Mouse (Mus musculus) CD4-positive helper T cell, adult 2 months (primary cell): ENCODE measurements around the gene Ahcy.
"Not testable (repeated sequence)": the region's sequence is repeated elsewhere in the genome, so short reads cannot be mapped to it uniquely, and the experiment has no call there.

Experiments
- DNase-seq: peaks from one replicate; pipeline ENCODE4 v3.0.0-alpha.2; 2012; ENCODE audit warnings: low read depth, missing footprints, low spot score

Gene Ahcy

GRCm38 (mm10) chr2:155073978-155074765 is at the start of gene Ahcy:
Gene Ahcy (minus strand): TSS chr2:155074497.
- peak; percentile 93 for DNase-seq

DNA sequence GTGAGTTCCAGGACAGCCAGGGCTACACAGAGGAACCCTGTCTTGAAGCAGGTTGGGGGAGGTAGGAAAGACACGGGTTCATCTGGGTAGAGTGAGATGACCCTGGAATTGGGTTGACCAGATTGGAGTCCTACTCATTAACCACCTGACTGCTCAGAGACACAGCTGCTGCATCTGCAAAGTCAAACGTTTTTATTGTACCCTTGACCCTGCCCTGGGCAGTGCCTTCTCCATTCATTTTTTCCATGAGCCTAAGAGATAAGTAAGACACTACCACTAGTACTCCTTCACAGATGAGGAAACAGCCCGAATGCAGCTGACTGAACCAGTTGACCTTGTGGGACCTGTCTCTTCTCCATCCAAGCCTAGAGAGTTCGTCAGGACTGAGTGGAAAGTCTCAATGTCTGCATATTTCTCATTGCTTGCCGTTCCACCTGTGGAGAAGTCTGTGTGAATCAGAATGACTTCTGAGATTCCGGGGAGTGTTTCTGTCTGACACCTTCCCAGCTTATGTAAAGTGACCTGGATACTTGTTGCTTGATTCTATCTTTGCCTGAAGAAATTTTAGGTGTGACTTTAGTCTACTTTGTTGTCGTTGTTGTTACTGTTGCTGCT is 41.0 kb upstream of the Ahcy start:
- DNase-seq: no peak

- DNase-seq: not testable (repeated sequence)
Measured at GRCm38 (mm10) chr2:155107276-155107675, 33.0 kb upstream of the Ahcy start.

GRCm38 (mm10) chr2:155103607-155104006 is 29.3 kb upstream of the Ahcy start:
- DNase-seq: no peak

DNA sequence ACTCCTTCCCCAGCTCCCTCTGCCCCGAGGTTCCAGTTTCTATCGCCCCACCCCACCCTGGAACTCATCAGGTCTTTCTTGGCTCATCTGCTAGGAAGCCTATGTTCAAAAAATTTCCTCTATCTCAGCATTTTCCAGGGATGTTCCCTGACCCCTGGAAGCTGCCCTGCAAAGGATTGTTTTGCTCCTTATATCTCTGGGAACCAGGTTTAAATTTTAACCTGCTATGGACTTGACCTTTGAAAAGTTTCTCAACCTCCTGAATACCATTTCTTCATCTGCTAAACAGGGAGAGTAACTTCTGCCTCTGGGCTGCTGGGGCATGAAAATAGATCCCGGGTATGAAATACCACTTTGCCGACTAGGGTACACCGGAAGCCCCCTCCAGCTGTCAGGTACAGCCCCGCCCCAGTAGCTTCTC is 27.5 kb upstream of the Ahcy start:
- no peak for DNase-seq

DNA sequence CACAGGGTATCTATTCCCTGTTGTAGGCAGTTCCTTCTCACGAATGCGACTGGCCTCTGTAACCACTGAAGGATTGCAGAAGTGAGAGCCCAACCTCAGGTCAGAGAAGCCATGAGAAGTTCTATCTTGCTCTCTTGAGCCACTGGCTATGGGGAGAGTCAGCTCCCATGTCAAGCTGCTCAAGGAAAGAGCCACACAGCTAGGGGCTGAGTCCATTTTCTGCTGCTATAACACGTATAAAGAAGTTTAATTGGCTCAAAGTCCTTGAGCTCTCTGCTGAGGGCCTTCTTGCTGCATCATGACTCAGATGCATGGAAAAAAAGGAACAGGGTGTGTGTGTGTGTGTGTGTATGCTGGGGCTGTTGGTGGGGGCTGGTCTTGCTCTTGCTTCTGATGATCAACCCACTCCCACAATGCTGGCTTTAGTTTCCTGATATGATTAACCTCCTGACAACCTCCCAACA is 26.5 kb upstream of the Ahcy start:
- DNase-seq: no peak

DNA sequence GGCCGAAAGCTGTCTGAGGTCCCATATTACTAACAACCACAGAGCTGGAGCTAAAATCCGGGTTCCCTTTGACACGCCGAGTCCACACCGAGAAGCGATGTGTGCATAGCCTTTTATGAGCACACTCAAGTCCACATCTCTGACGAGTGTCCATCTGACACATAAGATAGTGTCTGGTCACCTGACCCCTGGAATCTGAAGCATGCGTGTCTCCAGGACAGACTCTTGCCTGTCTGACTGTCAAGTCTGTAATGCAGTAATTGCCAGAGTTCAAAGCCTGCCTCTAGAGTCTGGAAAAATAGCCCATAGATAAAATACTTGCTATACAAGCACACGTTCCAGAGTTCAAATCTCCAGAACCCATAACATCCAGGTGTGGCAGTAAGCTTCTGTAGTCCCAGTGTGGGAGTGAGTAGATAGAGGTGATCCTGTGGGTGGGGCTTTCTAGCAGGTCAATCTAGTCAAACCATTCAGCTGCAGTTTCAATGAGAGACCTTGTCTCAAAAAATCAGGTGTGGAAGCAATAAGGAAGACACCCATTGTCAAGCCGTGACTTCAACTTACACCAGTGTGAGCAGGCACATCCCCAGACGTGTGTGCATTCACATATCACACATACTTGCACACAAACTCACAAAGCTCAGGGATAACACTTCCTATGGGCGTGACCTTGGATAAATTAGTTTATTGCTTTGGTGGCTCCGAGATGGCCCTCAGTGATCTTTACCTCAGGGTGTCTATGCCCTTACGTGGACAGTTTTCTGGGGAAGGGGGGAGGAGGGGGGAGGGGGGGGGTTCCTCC is 25.9 kb upstream of the Ahcy start:
- no peak for DNase-seq

DNA sequence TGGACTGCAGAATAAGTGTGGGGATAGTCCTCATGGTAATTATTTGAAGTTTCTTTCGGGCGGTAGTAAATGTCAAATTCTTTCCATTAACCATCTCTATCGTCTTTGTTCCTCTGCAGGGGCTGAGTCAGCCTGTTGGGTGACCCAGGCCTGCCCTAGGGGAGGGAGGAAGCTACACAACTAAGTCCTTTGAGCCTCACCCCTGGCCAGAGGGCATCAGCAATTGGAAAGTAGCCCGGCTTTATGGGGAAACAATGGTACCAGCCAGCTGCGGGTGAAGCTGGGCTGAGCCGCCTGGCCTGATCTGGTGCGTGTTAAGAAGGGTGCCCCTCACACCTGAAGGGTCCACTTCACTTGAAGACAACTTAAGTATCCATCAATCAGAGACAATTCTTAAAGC is 25.1 kb upstream of the Ahcy start:
- DNase-seq: no peak

GRCm38 (mm10) chr2:155098720-155099380 is 24.6 kb upstream of the Ahcy start:
- DNase-seq: no peak

DNA sequence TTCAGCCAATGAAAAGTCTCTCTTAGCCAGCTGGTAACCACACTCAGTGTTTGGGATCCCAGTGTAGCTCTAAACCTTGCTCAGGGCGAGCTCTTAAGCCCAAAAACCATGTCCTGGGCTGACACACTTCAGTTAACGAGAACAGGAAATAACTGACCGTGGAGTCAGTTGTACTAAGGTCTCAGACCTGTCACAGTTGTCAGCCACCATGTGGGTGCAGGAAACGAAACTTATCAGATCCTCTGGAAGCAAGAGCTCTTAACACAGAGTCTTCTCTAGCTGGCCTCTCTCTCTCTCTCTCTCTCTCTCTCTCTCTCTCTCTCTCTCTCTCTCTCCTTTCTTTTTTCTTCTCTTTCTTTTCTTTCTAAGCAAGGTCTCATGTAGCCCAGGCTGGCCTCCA is 19.1 kb upstream of the Ahcy start:
- no peak for DNase-seq

DNA sequence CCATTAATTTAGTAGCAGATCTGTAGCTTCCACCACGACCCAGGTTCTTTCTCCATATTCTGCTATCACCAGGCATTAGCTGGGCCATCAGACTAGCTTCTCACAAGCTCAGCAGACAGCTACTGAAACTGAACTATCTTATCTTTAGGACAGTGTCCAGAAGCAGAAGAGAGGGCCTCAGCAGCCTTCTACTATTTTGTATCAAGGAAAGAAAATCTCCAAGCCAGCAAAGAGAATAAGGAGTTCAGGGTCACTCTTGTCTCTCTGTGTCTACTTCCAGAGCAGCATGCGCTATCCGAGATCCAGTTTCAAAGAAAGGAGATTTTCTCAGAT is 17.4 kb upstream of the Ahcy start:
- DNase-seq: no peak

DNA sequence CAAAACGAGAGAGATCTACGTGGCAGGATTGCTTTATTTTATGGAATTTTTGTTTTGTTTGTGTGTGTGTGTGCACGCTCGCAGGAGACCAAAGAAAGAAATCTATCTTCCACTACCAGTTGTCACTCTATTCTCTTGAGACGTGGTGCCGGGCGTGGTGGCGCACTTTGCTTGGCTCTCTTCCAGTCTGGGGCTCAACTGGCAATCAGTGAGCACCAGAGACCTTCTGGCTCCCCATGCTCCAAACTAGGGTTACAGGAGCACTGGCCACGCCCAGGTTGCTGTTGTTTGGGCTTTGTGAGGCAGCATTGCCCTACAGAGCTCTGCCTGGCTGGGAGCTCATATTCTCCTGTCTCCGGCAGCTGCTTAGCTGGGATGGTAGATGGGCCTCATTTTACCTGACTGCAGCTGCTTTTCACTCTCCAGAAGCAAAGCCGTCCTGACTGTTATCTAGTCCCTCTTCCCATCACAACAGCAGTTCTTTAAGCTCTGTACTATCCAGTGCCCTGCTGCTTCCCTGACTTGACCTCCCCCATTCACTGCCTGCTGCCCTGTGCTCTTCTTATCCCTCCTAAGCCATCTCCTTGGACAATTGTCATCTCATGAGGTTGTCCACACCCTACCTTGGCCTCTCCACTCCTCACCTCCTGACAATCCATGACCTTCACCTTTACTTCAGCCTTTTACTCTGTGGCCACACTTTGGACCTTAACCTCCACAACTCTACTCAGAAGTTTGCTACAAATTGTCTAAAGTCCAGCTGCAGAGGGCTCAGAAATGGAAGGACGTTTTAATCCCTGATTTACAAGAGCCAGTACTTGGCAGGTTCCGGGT is 16.8 kb upstream of the Ahcy start:
- no peak for DNase-seq

- DNase-seq: no peak
Measured at GRCm38 (mm10) chr2:155088264-155088663, 14.0 kb upstream of the Ahcy start.

- DNase-seq: no peak
Measured at GRCm38 (mm10) chr2:155086328-155086727, 12.0 kb upstream of the Ahcy start.

- DNase-seq: no peak
Measured at GRCm38 (mm10) chr2:155084546-155084945, 10.2 kb upstream of the Ahcy start.

DNA sequence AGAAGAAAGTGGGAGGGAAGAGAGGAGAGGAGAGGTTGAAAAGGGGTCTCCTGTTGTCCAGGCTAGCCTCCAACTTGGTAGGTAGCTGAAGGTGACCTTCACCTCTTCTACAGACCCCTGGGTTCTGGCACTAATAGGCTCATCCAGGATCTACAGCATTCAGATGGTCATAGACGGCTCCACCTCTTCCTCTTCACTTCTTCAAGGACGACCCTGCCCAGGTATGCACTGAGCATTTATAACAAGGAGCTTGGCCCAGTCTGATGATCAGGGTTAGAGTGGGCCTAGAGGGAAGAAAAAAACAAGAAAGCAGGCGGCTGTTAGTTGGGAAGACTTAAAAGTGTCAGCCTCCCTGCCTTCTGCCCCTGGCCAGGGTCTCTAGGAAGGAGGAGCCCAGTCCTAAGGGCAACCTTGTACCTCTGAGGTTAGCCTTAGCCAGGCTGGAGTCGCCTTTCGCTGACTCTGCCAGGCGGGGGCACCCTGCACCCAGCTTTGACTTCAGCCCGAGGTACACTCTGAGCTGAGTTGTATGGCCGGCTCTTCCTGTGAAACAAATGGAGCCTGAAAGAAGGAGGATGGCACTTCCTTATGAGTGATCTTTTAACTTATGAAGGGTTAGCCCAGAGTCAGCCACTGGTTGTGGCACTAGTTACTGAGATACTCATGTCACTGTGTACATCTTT is 8.0 kb upstream of the Ahcy start:
- peak; percentile 74 for DNase-seq

DNA sequence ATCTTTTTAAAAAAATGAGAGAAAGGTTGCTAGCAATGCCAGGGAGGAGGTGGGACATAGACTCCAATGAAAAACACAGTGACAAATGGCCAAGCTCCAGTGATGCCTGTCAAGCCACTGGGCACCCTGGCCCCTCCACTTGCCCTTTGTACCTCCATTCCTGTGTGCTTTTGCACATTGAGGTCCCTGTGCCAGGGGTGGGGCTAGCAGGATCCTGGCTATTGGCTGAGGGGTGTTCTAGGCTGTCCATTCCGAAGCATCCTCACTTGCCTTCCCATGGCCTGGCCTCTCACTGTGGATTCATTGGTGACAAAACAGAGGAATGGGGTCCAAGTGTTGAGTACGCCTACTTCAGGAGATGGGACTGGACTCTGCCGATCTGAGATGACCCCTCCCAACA is 6.8 kb upstream of the Ahcy start:
- no peak for DNase-seq

DNA sequence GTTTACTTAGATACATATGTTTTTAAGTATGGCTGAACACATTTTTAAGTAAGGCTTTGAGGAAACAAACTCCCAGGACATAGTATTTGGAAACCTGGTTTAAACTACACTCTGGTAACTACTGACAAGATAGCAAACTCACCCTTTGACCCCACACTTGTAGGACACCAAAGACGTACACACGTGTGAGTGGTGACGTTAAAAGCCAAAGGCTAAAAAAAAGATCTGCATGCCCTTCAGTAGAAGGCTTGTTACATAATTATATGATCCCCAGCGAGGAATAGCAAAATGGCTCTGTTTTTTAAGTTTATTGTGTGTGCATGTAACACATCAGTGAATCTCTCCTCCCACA is 5.9 kb upstream of the Ahcy start:
- DNase-seq: no peak

DNA sequence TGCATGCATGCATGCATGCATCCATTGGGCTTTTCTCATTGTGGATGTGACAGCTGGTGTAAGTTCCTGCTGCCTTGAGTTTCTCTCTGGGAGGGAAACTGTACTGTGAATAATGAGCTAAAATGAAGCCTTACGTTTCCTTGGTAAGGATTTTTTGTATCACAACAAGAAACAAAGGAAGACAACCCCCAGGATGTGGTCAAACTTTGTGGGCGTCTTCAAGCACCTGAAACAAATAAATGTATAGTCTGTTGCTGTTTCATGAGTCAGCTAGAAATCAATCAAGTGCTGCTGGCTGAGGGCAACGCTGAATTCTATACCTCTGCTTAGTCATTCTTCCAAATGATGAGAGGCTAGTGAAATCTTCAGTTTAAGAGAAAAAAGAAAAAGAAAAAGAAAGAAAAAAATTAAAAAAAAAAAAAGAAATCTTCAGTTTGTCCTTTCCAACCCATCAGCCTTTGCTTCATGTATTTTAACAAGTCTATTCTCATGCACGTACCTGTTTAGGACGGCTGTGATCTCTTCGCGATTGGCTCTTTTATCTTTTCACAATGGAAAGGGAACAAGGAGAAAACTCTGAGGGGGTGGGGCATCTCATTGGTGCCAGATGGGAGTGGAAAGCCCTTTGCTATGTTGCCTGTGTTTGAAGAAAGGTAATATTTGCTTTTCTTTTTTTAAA is 5.3 kb upstream of the Ahcy start:
- DNase-seq: peak; percentile 89

- DNase-seq: no peak
Measured at GRCm38 (mm10) chr2:155075649-155076048, 1.4 kb upstream of the Ahcy start.
